Mouse (Mus musculus) heart, embryonic 13.5 days (tissue): ENCODE results near the gene Mybpc2. TPM values are rescaled to one million over a fixed set of nuclear protein-coding genes. Genes with fewer than 3 reads are reported as not detected.

Source experiments
- ATAC-seq: fragments of 200-750 bp; cut with Nextera tagmentation; 2 replicates; pipeline ENCODE4 v1.8.0; 2017; ENCODE audit warnings: moderate TSS enrichment; ENCODE audit not compliant: insufficient number of reproducible peaks, low FRiP score, low TSS enrichment; ENCODE audit errors: extremely low read depth
- H3K27ac ChIP-seq: fragments of 300-500 bp; sonication (generic); replicated peaks from 2 replicates; pipeline ENCODE4 v1.5.1; 2015; ENCODE audit warnings: moderate library complexity, mild to moderate bottlenecking, inconsistent platforms
- H3K27me3 ChIP-seq: fragments of 300-500 bp; sonication (generic); replicated peaks from 2 replicates; pipeline ENCODE4 v1.6.1; 2015; ENCODE audit warnings: mild to moderate bottlenecking, inconsistent platforms
- H3K36me3 ChIP-seq: fragments of 300-500 bp; sonication (generic); 2 replicates; pipeline ENCODE4 v1.6.1; 2015; ENCODE audit warnings: mild to moderate bottlenecking, inconsistent platforms
- H3K4me1 ChIP-seq: fragments of 300-500 bp; sonication (generic); 2 replicates; pipeline ENCODE4 v1.6.1; 2015; ENCODE audit warnings: inconsistent platforms
- H3K4me2 ChIP-seq: fragments of 300-500 bp; sonication (generic); 2 replicates; pipeline ENCODE4 v1.6.1; 2015; ENCODE audit warnings: inconsistent platforms, mild to moderate bottlenecking, moderate library complexity
- H3K4me3 ChIP-seq: fragments of 300-500 bp; sonication (generic); 2 replicates; pipeline ENCODE4 v1.5.1; 2015; ENCODE audit warnings: moderate library complexity, mild to moderate bottlenecking, inconsistent platforms
- H3K9ac ChIP-seq: fragments of 300-500 bp; sonication (generic); 2 replicates; pipeline ENCODE4 v1.6.1; 2015; ENCODE audit warnings: inconsistent platforms, mild to moderate bottlenecking, moderate library complexity
- H3K9me3 ChIP-seq: fragments of 300-500 bp; sonication (generic); 2 replicates; pipeline ENCODE4 v1.6.1; 2016; ENCODE audit warnings: inconsistent platforms
- WGBS: fragments of 180-500 bp; shearing (Covaris S2); methylation state at CpG from one replicate; pipeline ENCODE4 v1.1.7; 2015; ENCODE audit warnings: mixed read lengths; 5-methylcytosine and 5-hydroxymethylcytosine counted together
- polyA plus RNA-seq: library from polyadenylated mRNA; unstranded; fragments of >200 nt; fragmentation: Nextera tagmentation; extraction: Ambion mirVana; gene quantifications from 2 replicates; pipeline ENCODE4 v1.2.1, GENCODE M21; 2015

The Mybpc2 gene
- polyA plus RNA-seq, 1 experiment from 2014 or later = 2.4 TPM

GRCm38 (mm10) chr7:44475046-44475614 lies 49.3 kb downstream of the Mybpc2 start:
- WGBS = 21% methylated on average over 5 of the region's 5 CpGs
- peak overlapping the region; percentile 63 for H3K4me3 ChIP-seq

GRCm38 (mm10) chr7:44474419-44474818 lies 50.0 kb downstream of the Mybpc2 start:
- ATAC-seq = no peak
- Histone ChIP-seq H3K9me3 (no peaks in the 10 kb centered on the region), H3K4me3 (peak overlapping the region; percentile 63), H3K36me3 (peaks cover 3% of the 10 kb centered on the region), H3K27me3 (peaks cover 14% of the 10 kb centered on the region; the same call in 1 of the 2 replicates), H3K9ac (peak overlapping the region; percentile 97), H3K27ac (peak overlapping the region; percentile 99), H3K4me1 (peaks cover 66% of the 10 kb centered on the region), H3K4me2 (peak overlapping the region; percentile 80)
- 15% methylated on average over 4 of the region's 4 CpGs for WGBS

More at GRCm38 (mm10) chr7:44475046-44475614, 49.3 kb downstream of the Mybpc2 start:
- peaks cover 63% of the 10 kb centered on the region for H3K4me1 ChIP-seq
- H3K9me3 ChIP-seq = no peaks in the 10 kb centered on the region
- peaks cover 17% of the 10 kb centered on the region; the same call in 1 of the 2 replicates for H3K27me3 ChIP-seq
- ATAC-seq = no peak
- peak overlapping the region; percentile 80 for H3K4me2 ChIP-seq
- H3K27ac ChIP-seq = peak overlapping the region; percentile 99
- no peaks in the 10 kb centered on the region for H3K36me3 ChIP-seq
- H3K9ac ChIP-seq = peak overlapping the region; percentile 97

GRCm38 (mm10) chr7:44472961-44473646 lies 51.4 kb downstream of the Mybpc2 start:
- 11% methylated on average over 9 of the region's 9 CpGs for WGBS
- H3K9me3 ChIP-seq = no peaks in the 10 kb centered on the region

GRCm38 (mm10) chr7:44472558-44472885 lies 51.9 kb downstream of the Mybpc2 start:
- peak overlapping the region; percentile 63 for H3K4me3 ChIP-seq
- peak overlapping the region; percentile 80 for H3K4me2 ChIP-seq
- peaks cover 6% of the 10 kb centered on the region for H3K36me3 ChIP-seq
- 0 out of 2 replicates have a peak, but pooled peaks have one; percentile 0 for ATAC-seq
- no peaks in the 10 kb centered on the region for H3K9me3 ChIP-seq
- 5% methylated on average over 1 of the region's 1 CpGs for WGBS
- peaks cover 4% of the 10 kb centered on the region; the same call in 1 of the 2 replicates for H3K27me3 ChIP-seq
- H3K4me1 ChIP-seq = peaks cover 71% of the 10 kb centered on the region
- peak overlapping the region; percentile 99 for H3K27ac ChIP-seq
- H3K9ac ChIP-seq = peak overlapping the region; percentile 97

More at GRCm38 (mm10) chr7:44472961-44473646, 51.4 kb downstream of the Mybpc2 start:
- Histone ChIP-seq H3K27ac (peak overlapping the region; percentile 99), H3K4me3 (peak overlapping the region; percentile 63), H3K27me3 (peaks cover 8% of the 10 kb centered on the region; the same call in 1 of the 2 replicates), H3K36me3 (peaks cover 6% of the 10 kb centered on the region), H3K4me2 (peak overlapping the region; percentile 80), H3K4me1 (peaks cover 72% of the 10 kb centered on the region), H3K9ac (peak overlapping the region; percentile 97)
- peak; percentile 65 for ATAC-seq

- H3K27ac ChIP-seq = peak overlapping the region; percentile 99
- peaks cover 6% of the 10 kb centered on the region for H3K36me3 ChIP-seq
- H3K4me2 ChIP-seq = peak overlapping the region; percentile 80
- H3K4me1 ChIP-seq = peaks cover 76% of the 10 kb centered on the region
- peak; percentile 39; the same call in 1 of the 2 replicates for ATAC-seq
- peak overlapping the region; percentile 97 for H3K9ac ChIP-seq
- H3K27me3 ChIP-seq = peaks cover under 1% of the 10 kb centered on the region; the same call in 1 of the 2 replicates
- 11% methylated on average over 6 of the region's 6 CpGs for WGBS
- no peaks in the 10 kb centered on the region for H3K9me3 ChIP-seq
- H3K4me3 ChIP-seq = peak overlapping the region; percentile 63
Observed at GRCm38 (mm10) chr7:44471880-44472557, 52.4 kb downstream of the Mybpc2 start.

- H3K4me2 ChIP-seq = peak overlapping the region; percentile 80
- no peaks in the 10 kb centered on the region for H3K9me3 ChIP-seq
- peaks cover 6% of the 10 kb centered on the region for H3K36me3 ChIP-seq
- no peak for ATAC-seq
- peak overlapping the region; percentile 86 for H3K9ac ChIP-seq
- 62% methylated on average over 16 of the region's 16 CpGs for WGBS
- H3K4me3 ChIP-seq = peak overlapping the region; percentile 70; the same call in 1 of the 2 replicates
- H3K27me3 ChIP-seq = no peaks in the 10 kb centered on the region; the same call in 1 of the 2 replicates
- H3K27ac ChIP-seq = peak overlapping the region; percentile 99
- peaks cover 81% of the 10 kb centered on the region for H3K4me1 ChIP-seq
Observed at GRCm38 (mm10) chr7:44470696-44471612, 53.5 kb downstream of the Mybpc2 start.

GRCm38 (mm10) chr7:44469677-44470675 lies 54.5 kb downstream of the Mybpc2 start:
- ATAC-seq = no peak
- peak overlapping the region; percentile 86 for H3K9ac ChIP-seq
- H3K4me1 ChIP-seq = peaks cover 77% of the 10 kb centered on the region
- peak overlapping the region; percentile 70 for H3K4me3 ChIP-seq
- peaks cover 6% of the 10 kb centered on the region for H3K36me3 ChIP-seq
- no peaks in the 10 kb centered on the region for H3K9me3 ChIP-seq
- H3K27ac ChIP-seq = peak overlapping the region; percentile 99
- peak overlapping the region; percentile 80 for H3K4me2 ChIP-seq
- peaks cover 4% of the 10 kb centered on the region; the same call in 1 of the 2 replicates for H3K27me3 ChIP-seq
- 53% methylated on average over 16 of the region's 16 CpGs for WGBS

- no peak for ATAC-seq
- Histone ChIP-seq H3K9me3 (no peaks in the 10 kb centered on the region), H3K27me3 (peaks cover 16% of the 10 kb centered on the region), H3K36me3 (peaks cover 7% of the 10 kb centered on the region), H3K4me2 (peak overlapping the region; percentile 80), H3K27ac (peak overlapping the region; percentile 99), H3K9ac (peak overlapping the region; percentile 86), H3K4me3 (peak overlapping the region; percentile 70), H3K4me1 (peaks cover 78% of the 10 kb centered on the region)
- 25% methylated on average over 15 of the region's 15 CpGs for WGBS
Observed at GRCm38 (mm10) chr7:44468644-44469285, 55.7 kb downstream of the Mybpc2 start.

GRCm38 (mm10) chr7:44467811-44468411 lies 56.5 kb downstream of the Mybpc2 start, which contains the start of gene Josd2:
Josd2 (plus strand) TSS chr7:44467980.
- Histone ChIP-seq H3K27ac (peak within 1 kb of the TSS; percentile 99), H3K36me3 (peaks cover 12% of the 10 kb centered on the region), H3K9me3 (no peaks in the 10 kb centered on the region), H3K4me2 (peak within 1 kb of the TSS; percentile 80), H3K4me3 (peak within 1 kb of the TSS; percentile 70), H3K27me3 (peaks cover 24% of the 10 kb centered on the region), H3K4me1 (peaks cover 80% of the 10 kb centered on the region), H3K9ac (peak within 1 kb of the TSS; percentile 86)
- under 1% methylated on average over 42 of the region's 42 CpGs for WGBS
- ATAC-seq = peak; percentile 80
